Mouse (Mus musculus): ENCODE data around the gene Timm8b. TPM values are rescaled to one million over a fixed set of nuclear protein-coding genes. Genes with fewer than 3 reads are reported as not detected.
A peak's percentile ranks its signal among the peaks of the same experiment; 100 is the strongest.

Timm8b gene
- 100 to 1,000 TPM; 251 to 256 TPM for total RNA-seq (2021)
- long read RNA-seq, experiment 1, transcript Timm8b-201 (2 exons, 518 nt), result major isoform, 83 of 87 reads
- long read RNA-seq, experiment 1, partial matches to known transcripts, result 0 of 87 reads
- long read RNA-seq, experiment 1, other reads (novel, unspliced or antisense), result 4 of 87 reads
- long read RNA-seq, experiment 2, transcript Timm8b-201 (2 exons, 518 nt), result major isoform, 222 of 228 reads
- long read RNA-seq, experiment 2, partial matches to known transcripts, result 0 of 228 reads
- long read RNA-seq, experiment 2, other reads (novel, unspliced or antisense), result 6 of 228 reads

GRCm38 (mm10) chr9:50603189-50603997, at the start of gene Timm8b, which contains the start of gene Sdhd:
Gene Timm8b, plus strand, starts transcription at chr9:50603910.
Gene Sdhd, minus strand, starts transcription at chr9:50603812.
- peak; percentile 92 to 96 for DNase-seq (ENCODE audit: low spot score in 2 of 2)

- DNase-seq (ENCODE audit: low spot score in 2 of 2), result peak; percentile 61 to 88
Measured at GRCm38 (mm10) chr9:50554241-50555093, 49.2 kb upstream of the Timm8b start, which contains the start of gene Il18. Gene Il18, plus strand, starts transcription at chr9:50554827.

GRCm38 (mm10) chr9:50555094-50555446, 48.6 kb upstream of the Timm8b start, which contains the start of gene Bco2:
Gene Bco2, minus strand, starts transcription at chr9:50555181.
- no peak for DNase-seq (ENCODE audit: low spot score in 2 of 2)

- no peak for DNase-seq (ENCODE audit: low spot score in 2 of 2)
Measured at GRCm38 (mm10) chr9:50561145-50561917, 42.4 kb upstream of the Timm8b start, which contains the start of gene Tex12. Gene Tex12, minus strand, starts transcription at chr9:50561325.

GRCm38 (mm10) chr9:50561918-50562360, 41.8 kb upstream of the Timm8b start:
- no peak for DNase-seq (ENCODE audit: low spot score in 2 of 2)

- no peak for DNase-seq (ENCODE audit: low spot score in 2 of 2)
Measured at GRCm38 (mm10) chr9:50565173-50565572, 38.5 kb upstream of the Timm8b start.

- no peak for DNase-seq (ENCODE audit: low spot score in 2 of 2)
Measured at GRCm38 (mm10) chr9:50565940-50566339, 37.8 kb upstream of the Timm8b start.

GRCm38 (mm10) chr9:50567372-50567771, 36.3 kb upstream of the Timm8b start:
- no peak for DNase-seq (ENCODE audit: low spot score in 2 of 2)

GRCm38 (mm10) chr9:50567881-50568280, 35.8 kb upstream of the Timm8b start:
- no peak for DNase-seq (ENCODE audit: low spot score in 2 of 2)

GRCm38 (mm10) chr9:50569599-50570525, 33.8 kb upstream of the Timm8b start:
- no peak for DNase-seq (ENCODE audit: low spot score in 2 of 2)

GRCm38 (mm10) chr9:50580370-50580769, 23.3 kb upstream of the Timm8b start:
- DNase-seq (ENCODE audit: low spot score in 2 of 2), result no peak

GRCm38 (mm10) chr9:50585145-50585818, 18.4 kb upstream of the Timm8b start:
- DNase-seq (ENCODE audit: low spot score in 2 of 2), result no peak

GRCm38 (mm10) chr9:50586955-50587354, 16.8 kb upstream of the Timm8b start:
- no peak for DNase-seq (ENCODE audit: low spot score in 2 of 2)

GRCm38 (mm10) chr9:50590856-50591518, 12.7 kb upstream of the Timm8b start:
- DNase-seq (ENCODE audit: low spot score in 2 of 2), result no peak

GRCm38 (mm10) chr9:50592955-50593354, 10.8 kb upstream of the Timm8b start:
- DNase-seq (ENCODE audit: low spot score in 2 of 2), result no peak

- DNase-seq (ENCODE audit: low spot score in 2 of 2), result no peak
Measured at GRCm38 (mm10) chr9:50593544-50593943, 10.2 kb upstream of the Timm8b start.

- DNase-seq (ENCODE audit: low spot score in 2 of 2), result no peak
Measured at GRCm38 (mm10) chr9:50594794-50595417, 8.8 kb upstream of the Timm8b start.

- DNase-seq (ENCODE audit: low spot score in 2 of 2), result no peak
Measured at GRCm38 (mm10) chr9:50596973-50597372, 6.7 kb upstream of the Timm8b start.
